Mouse (Mus musculus): Measurements from ENCODE around the gene Rsf1.

Rsf1 gene

DNA sequence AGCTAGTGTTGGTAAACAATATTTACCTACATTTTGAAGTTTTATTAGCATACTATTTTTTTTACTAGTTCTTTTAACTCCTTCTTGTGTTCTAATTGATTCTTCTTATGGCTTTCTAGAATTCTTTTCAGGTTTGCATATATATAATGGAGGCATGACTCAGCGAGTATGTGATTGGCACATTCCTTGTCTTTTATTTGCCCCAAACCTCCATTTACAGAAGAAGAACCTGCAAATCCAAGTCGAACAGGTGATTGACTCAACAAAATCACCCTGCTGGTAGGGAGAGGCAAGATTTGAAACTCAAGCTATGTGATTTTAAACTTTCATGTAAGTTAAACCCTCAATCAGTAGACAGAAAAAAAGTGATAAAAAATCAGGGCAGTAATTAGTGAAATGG lies 51.6 kb downstream of the Rsf1 start:
- DNase-seq (ENCODE audit: low spot score) = no peak

GRCm38 (mm10) chr7:97632897-97633296 lies 53.2 kb downstream of the Rsf1 start:
- no peak for DNase-seq (ENCODE audit: low spot score)

- DNase-seq (ENCODE audit: low spot score) = no peak
Observed at GRCm38 (mm10) chr7:97645060-97645459, 65.4 kb downstream of the Rsf1 start.

DNA sequence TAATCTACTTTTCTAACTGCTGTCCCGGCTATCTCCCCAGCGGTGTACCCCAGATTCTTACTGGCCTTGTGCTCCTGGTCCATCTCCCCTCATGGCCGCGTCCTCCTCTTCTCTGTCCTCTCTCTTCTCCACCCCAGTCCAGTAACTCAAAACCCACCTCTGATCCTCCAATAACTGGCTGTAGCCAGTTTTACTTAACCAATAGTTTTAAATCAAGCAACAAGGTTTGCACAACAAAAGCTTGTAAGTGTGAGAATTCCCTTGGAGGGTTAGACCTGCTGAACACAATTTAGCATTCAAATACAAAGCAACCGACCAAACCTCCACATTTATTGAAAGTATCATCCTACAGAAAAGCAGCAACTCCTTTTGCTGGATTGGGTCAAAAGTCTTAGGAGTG lies 68.0 kb downstream of the Rsf1 start:
- DNase-seq (ENCODE audit: low spot score) = no peak

- DNase-seq (ENCODE audit: low spot score) = no peak
Observed at GRCm38 (mm10) chr7:97650729-97651128, 71.0 kb downstream of the Rsf1 start.

- no peak for DNase-seq (ENCODE audit: low spot score)
Observed at GRCm38 (mm10) chr7:97656144-97656543, 76.5 kb downstream of the Rsf1 start.

DNA sequence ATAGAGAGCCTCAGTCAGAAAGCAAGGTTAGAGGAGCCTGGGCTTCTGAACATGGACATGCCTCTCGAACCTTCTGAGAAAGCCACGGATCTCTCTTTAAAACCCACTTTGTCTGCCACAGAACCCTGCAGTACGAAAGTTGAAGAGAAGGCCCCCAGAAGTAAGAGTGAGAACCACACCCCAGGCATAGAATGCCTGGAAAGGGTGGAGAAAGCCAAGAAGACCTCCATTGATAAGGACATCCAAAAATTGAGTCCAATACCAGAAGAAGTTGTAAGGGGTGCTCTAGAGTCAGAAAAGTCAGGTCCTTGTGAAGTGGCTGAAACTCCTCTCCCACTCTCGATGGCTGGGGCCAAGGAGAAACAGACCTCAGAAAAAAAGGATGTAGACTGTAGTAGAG lies 81.9 kb downstream of the Rsf1 start:
- no peak for DNase-seq (ENCODE audit: low spot score)

- no peak for DNase-seq (ENCODE audit: low spot score)
Observed at GRCm38 (mm10) chr7:97679239-97679638, 99.5 kb downstream of the Rsf1 start.

DNA sequence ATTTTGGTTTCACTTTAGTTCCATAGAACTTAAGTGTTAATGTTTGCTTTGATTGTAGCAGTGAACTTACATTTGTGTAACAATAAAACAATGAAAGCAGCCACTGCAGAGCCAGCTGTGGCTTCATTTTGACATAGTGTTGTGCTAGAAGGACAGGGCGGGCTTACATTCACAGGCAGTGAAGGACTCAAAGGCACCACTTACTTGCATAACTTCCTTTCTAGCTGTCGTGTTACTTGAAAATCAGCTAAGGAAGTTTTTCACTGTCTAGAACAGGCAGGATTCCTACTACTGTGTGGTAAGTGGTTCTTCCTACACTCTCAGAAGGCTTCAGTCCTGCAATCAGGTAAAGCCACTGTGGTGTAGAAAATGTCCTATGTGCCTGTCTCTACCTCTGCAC lies 108.1 kb downstream of the Rsf1 start:
- DNase-seq (ENCODE audit: low spot score) = no peak

- DNase-seq (ENCODE audit: low spot score) = no peak
Observed at GRCm38 (mm10) chr7:97695441-97695840, 115.8 kb downstream of the Rsf1 start.

DNA sequence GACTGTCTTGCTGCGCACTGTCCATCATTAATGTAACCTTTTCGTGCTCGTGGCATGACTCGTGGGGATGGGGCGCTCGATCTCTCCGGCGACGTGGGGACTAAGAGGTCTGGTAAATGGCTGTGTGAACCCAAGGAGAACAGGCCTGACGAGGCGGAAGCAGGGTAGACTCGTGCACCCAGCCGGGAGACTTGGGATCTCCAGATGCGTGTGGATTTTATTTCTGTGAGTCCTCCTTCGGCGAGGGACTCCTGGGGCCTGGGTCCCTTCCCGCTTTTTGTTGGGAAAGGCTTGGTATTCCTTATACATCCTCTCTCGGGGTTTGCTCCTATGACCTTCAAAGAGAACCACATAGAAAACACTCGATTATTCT lies 116.4 kb downstream of the Rsf1 start:
- DNase-seq (ENCODE audit: low spot score) = no peak

DNA sequence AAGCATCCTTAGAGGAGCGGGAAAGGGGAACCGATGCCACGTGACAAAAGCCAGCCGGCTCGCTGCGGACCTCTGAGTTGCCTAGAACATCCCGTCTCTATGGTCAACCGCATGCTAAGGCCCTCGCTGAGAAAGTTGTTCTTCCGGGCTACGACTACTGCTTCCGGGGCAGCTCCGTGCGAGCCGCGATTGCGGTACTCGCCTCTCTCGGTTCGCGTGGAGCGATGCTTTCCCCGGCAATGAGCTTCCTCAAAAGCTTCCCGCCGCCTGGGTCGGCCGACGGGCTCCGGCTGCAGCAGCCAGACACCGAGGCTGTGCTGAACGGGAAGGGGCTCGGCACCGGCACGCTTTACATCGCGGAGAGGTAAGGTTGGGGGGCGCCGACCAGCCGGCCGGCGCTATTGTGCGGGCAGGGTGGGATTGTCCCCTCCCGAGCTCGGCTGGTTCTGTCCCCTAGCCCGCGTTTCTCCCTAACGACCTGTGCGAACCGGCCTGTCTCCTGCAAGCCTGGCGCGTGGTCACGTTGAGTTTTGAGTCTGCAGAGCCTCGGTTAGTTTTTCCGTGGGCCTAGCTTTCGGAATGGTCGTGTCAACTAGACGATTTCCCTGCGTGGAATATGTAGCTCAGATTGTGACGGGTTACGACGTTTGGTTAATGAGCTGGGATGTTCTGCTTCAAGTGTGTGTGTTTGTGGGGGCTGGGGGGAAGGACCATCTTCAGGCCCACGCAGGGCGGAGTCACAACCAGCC lies 117.0 kb downstream of the Rsf1 start, which contains the start of gene Clns1a:
Clns1a (plus strand) TSS at position 129 of the 749 bp plus-strand sequence.
- DNase-seq (ENCODE audit: low spot score) = peak; percentile 94

- no peak for DNase-seq (ENCODE audit: low spot score)
Observed at GRCm38 (mm10) chr7:97700173-97700572, 120.5 kb downstream of the Rsf1 start.

- no peak for DNase-seq (ENCODE audit: low spot score)
Observed at GRCm38 (mm10) chr7:97701106-97701505, 121.4 kb downstream of the Rsf1 start.

DNA sequence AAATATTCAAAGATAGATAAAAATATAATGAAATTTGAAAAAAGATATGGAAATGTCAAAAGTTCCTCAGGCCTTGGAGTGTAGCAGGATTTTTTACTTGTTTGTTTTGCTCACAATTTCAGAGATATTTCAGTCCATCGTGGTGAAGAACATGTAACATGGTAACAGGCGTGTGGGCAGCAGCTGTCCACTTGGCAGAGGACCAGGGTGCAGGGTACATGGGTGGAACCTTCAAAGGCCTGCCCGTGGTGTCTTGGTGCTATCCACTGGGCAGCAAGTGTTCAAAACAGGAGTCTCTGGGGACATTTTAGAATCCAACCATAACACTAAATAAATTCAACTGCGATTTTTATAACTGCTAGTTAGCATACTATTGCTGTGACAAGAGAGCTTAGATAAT lies 127.4 kb downstream of the Rsf1 start:
- DNase-seq (ENCODE audit: low spot score) = no peak

DNA sequence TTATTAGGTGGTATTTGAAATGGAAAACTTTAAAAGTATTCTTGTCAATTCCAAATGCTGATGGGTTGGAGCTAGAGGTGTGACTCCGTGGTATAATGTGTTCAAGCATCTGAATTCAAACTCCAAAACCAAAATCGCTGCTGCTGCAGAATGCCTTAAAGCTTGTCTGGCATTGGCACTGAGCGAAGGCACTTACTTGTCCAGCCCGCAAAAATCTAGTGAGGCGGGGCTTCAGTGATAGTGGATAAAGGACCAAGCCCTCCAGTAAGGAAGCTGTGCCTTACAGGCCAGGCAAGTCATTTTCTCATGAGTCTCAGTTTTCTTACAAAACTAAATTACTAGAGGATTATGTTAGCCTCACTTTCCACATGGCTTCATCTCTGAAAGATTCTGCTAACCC lies 128.1 kb downstream of the Rsf1 start:
- DNase-seq (ENCODE audit: low spot score) = no peak

DNA sequence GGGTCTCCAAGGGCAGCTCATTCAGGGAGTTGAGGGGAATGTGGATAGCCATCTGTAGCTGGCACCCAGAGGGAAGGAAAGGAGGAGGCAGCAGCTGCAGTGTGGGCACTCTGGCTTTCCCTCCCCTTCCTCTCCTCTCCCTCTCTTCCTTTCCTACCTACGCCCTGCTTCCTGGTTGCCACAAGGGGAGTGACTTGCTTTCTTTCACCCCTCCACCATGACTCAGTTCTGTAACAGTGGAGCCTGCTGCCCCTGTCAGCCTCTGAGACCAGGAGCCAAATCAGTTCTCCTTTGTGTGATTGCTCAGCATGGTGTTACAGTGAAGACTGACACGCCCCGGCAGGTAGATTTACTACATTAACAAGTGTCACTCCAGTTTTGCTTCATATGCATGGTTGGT lies 129.5 kb downstream of the Rsf1 start:
- DNase-seq (ENCODE audit: low spot score) = peak; percentile 36

DNA sequence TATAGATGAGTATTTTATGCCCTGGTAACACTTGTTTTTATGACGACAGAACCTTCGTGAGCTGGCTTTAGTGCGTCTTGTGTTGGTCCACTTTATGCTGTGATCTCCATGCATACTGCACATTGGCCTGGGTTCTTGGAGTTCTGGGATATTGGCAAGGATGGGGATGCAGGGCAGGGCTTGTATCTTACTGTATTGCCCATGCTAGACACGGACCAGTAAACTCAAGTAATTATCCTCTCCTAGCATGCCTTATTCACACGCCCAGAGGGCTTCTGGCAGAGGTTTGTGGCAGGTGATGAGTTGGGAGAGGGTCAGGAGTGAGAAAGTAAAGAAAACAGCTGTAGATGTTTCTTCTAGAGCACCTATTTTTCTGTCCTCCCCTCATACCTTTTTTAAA lies 135.0 kb downstream of the Rsf1 start:
- no peak for DNase-seq (ENCODE audit: low spot score)

- no peak for DNase-seq (ENCODE audit: low spot score)
Observed at GRCm38 (mm10) chr7:97717326-97717725, 137.6 kb downstream of the Rsf1 start.

DNA sequence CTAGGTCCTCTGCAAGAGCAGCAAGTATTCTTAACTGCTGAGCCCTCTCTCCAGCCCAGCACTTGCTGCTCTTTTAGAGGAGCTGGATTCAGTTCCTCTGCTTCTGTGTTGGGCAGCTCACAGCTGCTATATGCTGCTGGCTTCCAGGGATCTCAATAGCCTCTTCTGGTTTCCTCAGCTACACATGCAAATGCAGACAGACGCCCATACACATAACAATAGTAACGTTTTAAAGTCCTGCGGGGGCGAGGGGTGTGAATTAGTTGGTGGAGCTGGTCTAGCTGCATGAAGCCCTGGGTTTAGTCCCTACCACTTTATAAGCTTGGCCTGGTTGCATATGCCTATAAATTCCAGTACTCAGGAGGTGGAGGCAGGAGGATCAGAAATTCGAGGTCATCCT lies 139.4 kb downstream of the Rsf1 start:
- no peak for DNase-seq (ENCODE audit: low spot score)

DNA sequence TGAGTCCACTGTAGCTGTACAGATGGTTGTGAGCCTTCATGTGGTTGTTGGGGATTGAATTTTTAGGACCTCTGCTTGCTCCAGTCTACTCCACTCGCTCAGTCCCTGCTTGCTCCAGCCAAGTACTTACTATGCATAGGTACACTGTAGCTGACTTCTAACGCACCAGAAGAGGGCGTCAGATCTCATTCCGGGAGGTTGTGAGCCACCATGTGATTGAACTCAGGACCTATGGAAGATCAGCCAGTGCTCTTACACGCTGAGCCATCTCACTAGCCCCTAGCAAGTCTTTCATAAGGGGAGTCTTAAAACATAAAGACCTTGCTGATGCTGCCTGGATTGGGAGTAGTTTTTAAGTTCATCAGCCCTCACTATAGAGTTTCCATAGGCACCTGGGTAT lies 140.4 kb downstream of the Rsf1 start:
- no peak for DNase-seq (ENCODE audit: low spot score)

DNA sequence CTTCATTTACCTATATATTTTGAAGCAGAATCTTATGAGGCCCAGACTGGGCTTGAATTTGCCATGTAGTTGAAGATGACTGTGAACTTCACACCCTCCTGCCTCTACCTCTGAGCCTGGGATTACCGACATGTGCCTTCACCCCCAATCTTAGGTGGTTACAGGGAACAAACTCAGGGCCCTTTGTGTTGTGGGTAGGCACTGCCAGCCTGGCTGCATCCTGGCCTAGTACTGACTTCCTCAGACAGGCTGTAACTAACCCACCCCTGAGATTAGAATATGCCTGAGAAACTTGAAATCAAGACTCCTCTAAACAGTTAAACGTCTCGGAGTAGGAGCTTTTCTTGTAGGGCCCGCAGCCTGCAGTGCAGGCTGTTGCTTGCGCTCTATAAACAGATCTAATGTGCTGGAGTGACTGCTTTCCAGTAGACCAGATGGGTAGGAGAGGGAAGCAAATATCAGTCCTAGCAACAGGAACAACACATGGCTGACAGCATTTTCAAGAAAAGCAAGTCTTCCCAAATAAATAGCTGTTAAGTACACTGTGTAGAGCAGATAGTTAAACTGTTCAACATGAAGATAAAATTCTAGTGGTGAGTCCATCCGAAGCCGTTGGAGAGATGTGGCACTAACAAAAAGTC lies 142.7 kb downstream of the Rsf1 start:
- peak; percentile 46 for DNase-seq (ENCODE audit: low spot score)

- DNase-seq (ENCODE audit: low spot score) = no peak
Observed at GRCm38 (mm10) chr7:97723646-97724538, 144.2 kb downstream of the Rsf1 start.
